Mouse (Mus musculus) left cerebral cortex, adult 2 months (tissue): ENCODE measurements around the gene Gm10392. TPM values are rescaled to one million over a fixed set of nuclear protein-coding genes. Genes with fewer than 3 reads are reported as not detected.

Experiments used
- DNase-seq, 2 experiments: peaks; one replicate each; pipeline ENCODE4 v3.0.0; 2021 to 2022; ENCODE audit warnings: low spot score in 2 of 2, mixed read lengths in 1 of 2; ENCODE audit errors: extremely low spot score in 1 of 2
- H3K27ac ChIP-seq: fragments of 200-600 bp; 2 replicates; pipeline ENCODE4 v1.8.1; 2022
- H3K4me3 ChIP-seq: fragments of 200-600 bp; 2 replicates; pipeline ENCODE4 v1.8.1; 2022
- CTCF ChIP-seq: fragments of 200-600 bp; IDR thresholded peaks from 2 replicates; pipeline ENCODE4 v1.8.1; 2022; ENCODE audit warnings: antibody characterized with exemption, mild to moderate bottlenecking, moderate library complexity
- intact Hi-C: fragments of 180-260 bp; cut with DNase I; formaldehyde crosslinking; loops from one replicate; pipeline ENCODE4 v1.15.1; 2025
- total RNA-seq, 2 experiments: library from RNA; stranded (reverse); gene quantifications; 2 replicates each; pipeline ENCODE4 v1.2.3; 2021

Gene Gm10392
- total RNA-seq, 2 experiments from 2014 or later, result not detected

- DNase-seq, result peak in 1 of 2 experiments; percentile 13
- no peak for TF ChIP-seq CTCF
- intact Hi-C loops, result loop anchor here (5.0 to 10.0 kb wide), 2 partner anchors 121 to 289 kb away; no protein-coding TSS in a partner anchor
- no peak overlapping the region for H3K27ac ChIP-seq
- no peak overlapping the region for H3K4me3 ChIP-seq
Measured at GRCm38 (mm10) chr11:77506273-77506672, 12.7 kb downstream of the Gm10392 start.

GRCm38 (mm10) chr11:77505291-77505980, 13.6 kb downstream of the Gm10392 start:
- H3K27ac ChIP-seq, result no peak overlapping the region
- no peak for TF ChIP-seq CTCF
- intact Hi-C loops, result loop anchor here (5.0 to 10.0 kb wide), 2 partner anchors 122 to 289 kb away; no protein-coding TSS in a partner anchor
- no peak for DNase-seq
- no peak overlapping the region for H3K4me3 ChIP-seq

GRCm38 (mm10) chr11:77504377-77504776, 14.6 kb downstream of the Gm10392 start:
- Histone ChIP-seq H3K4me3 (no peak overlapping the region), H3K27ac (no peak overlapping the region)
- no peak for TF ChIP-seq CTCF
- intact Hi-C loops, result loop anchor here (10.0 kb wide), 1 partner anchor 290 kb away; no protein-coding TSS in a partner anchor
- DNase-seq, result peak in 1 of 2 experiments; percentile 8

- H3K27ac ChIP-seq, result peak overlapping the region; percentile 40; the same call in 1 of the 2 replicates
- intact Hi-C loops, result loop anchor here (10.0 kb wide), 1 partner anchor 291 kb away; no protein-coding TSS in a partner anchor
- no peak for TF ChIP-seq CTCF
Measured at GRCm38 (mm10) chr11:77503511-77503910, 15.5 kb downstream of the Gm10392 start.

GRCm38 (mm10) chr11:77502481-77502880, 16.5 kb downstream of the Gm10392 start:
- TF ChIP-seq CTCF, result no peak
- intact Hi-C loops, result loop anchor here (10.0 kb wide), 1 partner anchor 292 kb away; no protein-coding TSS in a partner anchor
- no peak for DNase-seq
- Histone ChIP-seq H3K4me3 (no peak overlapping the region), H3K27ac (no peak overlapping the region; the same call in 1 of the 2 replicates)

More at GRCm38 (mm10) chr11:77503511-77503910, 15.5 kb downstream of the Gm10392 start:
- H3K4me3 ChIP-seq, result no peak overlapping the region
- no peak for DNase-seq

- intact Hi-C loops, result loop anchor here (1.0 to 10.0 kb wide), 2 partner anchors 11 to 293 kb away; no protein-coding TSS in a partner anchor
- 0 out of 2 replicates have a peak overlapping the region, but pooled peaks have one; percentile 6 for H3K27ac ChIP-seq
- TF ChIP-seq CTCF, result no peak
- no peak overlapping the region for H3K4me3 ChIP-seq
- DNase-seq, result no peak
Measured at GRCm38 (mm10) chr11:77501971-77502370, 17.0 kb downstream of the Gm10392 start.

- intact Hi-C loops, result loop anchor here (1.0 to 10.0 kb wide), 2 partner anchors 10 to 293 kb away; no protein-coding TSS in a partner anchor
- DNase-seq, result peak; percentile 72 to 77
- TF ChIP-seq CTCF, result peak; percentile 88
- no peak overlapping the region for H3K4me3 ChIP-seq
- peak overlapping the region; percentile 71 for H3K27ac ChIP-seq
Measured at GRCm38 (mm10) chr11:77501392-77501791, 17.6 kb downstream of the Gm10392 start.

- H3K4me3 ChIP-seq, result no peak overlapping the region
- peak overlapping the region; percentile 71 for H3K27ac ChIP-seq
- TF ChIP-seq CTCF, result no peak
- peak in 1 of 2 experiments; percentile 45 for DNase-seq
- intact Hi-C loops, result loop anchor here (1.0 to 10.0 kb wide), 2 partner anchors 9 to 294 kb away; no protein-coding TSS in a partner anchor
Measured at GRCm38 (mm10) chr11:77500361-77501325, 18.4 kb downstream of the Gm10392 start.

GRCm38 (mm10) chr11:77499354-77499753, 19.6 kb downstream of the Gm10392 start:
- Histone ChIP-seq H3K27ac (peak overlapping the region; percentile 71), H3K4me3 (no peak overlapping the region)
- intact Hi-C loops, result loop anchor here (10.0 kb wide), 1 partner anchor 485 kb away; the partner anchor contains the start of gene Phf12
- DNase-seq, result peak in 1 of 2 experiments; percentile 37
- no peak for TF ChIP-seq CTCF

GRCm38 (mm10) chr11:77498261-77499139, 20.5 kb downstream of the Gm10392 start:
- H3K27ac ChIP-seq, result peak overlapping the region; percentile 84
- DNase-seq, result no peak
- intact Hi-C loops, result loop anchor here (10.0 kb wide), 1 partner anchor 486 kb away; the partner anchor contains the start of gene Phf12
- no peak for TF ChIP-seq CTCF
- H3K4me3 ChIP-seq, result no peak overlapping the region
